11 mouse cellular contexts compared by ENCODE assay signal in genomic region chr7:43452609-43453008, GRCm38 (mm10). TPM values are rescaled to one million over a fixed set of nuclear protein-coding genes. Genes with fewer than 3 reads are reported as not detected.
DNase-seq lines count a peak whose midpoint lies in the region; ATAC-seq and TF ChIP-seq lines count a peak whose summit lies in the region.
"Had no signal": no experiment of that assay in that cellular context is flagged by ENCODE, and none has a peak within 500 bp of the region (broad histone marks: within the 10 kb centered on the region; RNA-seq: fewer than 3 reads in every experiment).

No protein-coding gene starts in this region.

- TF ChIP-seq CTCF in layer of hippocampus, adult 2 months (conservative IDR thresholded peaks at IDR 0.05) = peak; percentile 63
- peak; percentile 45 for TF ChIP-seq CTCF in ES-Bruce4 (IDR thresholded peaks at IDR 0.05; ENCODE audit: low read depth, low read length)
- TF ChIP-seq CTCF in brain, embryonic 14.5 days (IDR thresholded peaks at IDR 0.05; ENCODE audit: borderline replicate concordance, extremely low read depth, insufficient read depth, insufficient read length) = peak; percentile 14; the same call in 1 of the 2 replicates

- H3K4me3 ChIP-seq in layer of hippocampus, adult 2 months = no peak overlapping the region
- no peak overlapping the region for H3K4me3 ChIP-seq in ES-Bruce4 (ENCODE audit: low read depth, low read length)
- H3K4me3 ChIP-seq in forebrain, embryonic 13.5 days = no peak overlapping the region
- H3K4me3 ChIP-seq: hindbrain, embryonic 12.5 days had no signal

- peak; percentile 44 for ATAC-seq in monocyte, adult 5-6 weeks (replicated peaks; ENCODE audit: insufficient number of reproducible peaks, low FRiP score, low TSS enrichment, poor library complexity, severe bottlenecking)
- ATAC-seq in forebrain, embryonic 13.5 days = no peak

- no peak overlapping the region for H3K4me2 ChIP-seq in forebrain, embryonic 13.5 days
- H3K4me2 ChIP-seq: hindbrain, embryonic 12.5 days had no signal

- no peaks in the 10 kb centered on the region for H3K4me1 ChIP-seq in ES-Bruce4 (ENCODE audit: control insufficient read depth, insufficient read depth, low read length)
- H3K4me1 ChIP-seq in forebrain, embryonic 13.5 days = no peaks in the 10 kb centered on the region
- H3K4me1 ChIP-seq: hindbrain, embryonic 12.5 days had no signal

- no peak for DNase-seq in layer of hippocampus, adult 2 months (ENCODE audit: low spot score in 2 of 2)
- DNase-seq in layer of hippocampus, postnatal 36 days = no peak
- DNase-seq in brain, embryonic 14.5 days (ENCODE audit: low read depth) = no peak
- DNase-seq in urinary bladder, postnatal 10 days (ENCODE audit: low spot score) = no peak
- no peak for DNase-seq in frontal cortex, postnatal 25 days (ENCODE audit: low spot score in 2 of 2)

- WGBS in forebrain, embryonic 13.5 days = 33% methylated on average over 4 of the region's 4 CpGs

- H3K9me3 ChIP-seq in ES-Bruce4 (replicated peaks; ENCODE audit: control insufficient read depth, insufficient read depth, low read length, poor library complexity, severe bottlenecking) = peaks cover 9% of the 10 kb centered on the region
- H3K9me3 ChIP-seq in forebrain, embryonic 13.5 days (replicated peaks) = no peaks in the 10 kb centered on the region
- H3K9me3 ChIP-seq: hindbrain, embryonic 12.5 days had no signal

- TF ChIP-seq EP300 in ES-Bruce4 (IDR thresholded peaks at IDR 0.05; ENCODE audit: insufficient read depth, low read depth, low read length) = no peak

- H3K27ac ChIP-seq in layer of hippocampus, adult 2 months = no peak overlapping the region
- H3K27ac ChIP-seq in ES-Bruce4 (ENCODE audit: insufficient read depth, low read length) = no peak overlapping the region
- H3K27ac ChIP-seq in forebrain, embryonic 13.5 days = no peak overlapping the region
- H3K27ac ChIP-seq: hindbrain, embryonic 12.5 days had no signal

- H3K9ac ChIP-seq in ES-Bruce4 (ENCODE audit: low read depth, poor library complexity, severe bottlenecking) = no peak overlapping the region
- H3K9ac ChIP-seq in forebrain, embryonic 13.5 days = no peak overlapping the region
- H3K9ac ChIP-seq: hindbrain, embryonic 12.5 days had no signal

- H3K36me3 ChIP-seq in ES-Bruce4 (ENCODE audit: control insufficient read depth, insufficient read depth, low read length, poor library complexity, severe bottlenecking) = no peaks in the 10 kb centered on the region
- H3K36me3 ChIP-seq in forebrain, embryonic 13.5 days (ENCODE audit: poor library complexity, severe bottlenecking) = peaks cover 47% of the 10 kb centered on the region

- TF ChIP-seq POLR2A in ES-Bruce4 (IDR thresholded peaks at IDR 0.05; ENCODE audit: insufficient read depth, low read length) = no peak
- no peak for TF ChIP-seq POLR2A in brain, embryonic 14.5 days (IDR thresholded peaks at IDR 0.05; ENCODE audit: borderline replicate concordance, extremely low read depth, insufficient read depth, insufficient read length, poor library complexity, severe bottlenecking)

- H3K27me3 ChIP-seq in ES-Bruce4 (ENCODE audit: control insufficient read depth, insufficient read depth, low read length, poor library complexity, severe bottlenecking) = no peaks in the 10 kb centered on the region
- no peaks in the 10 kb centered on the region for H3K27me3 ChIP-seq in forebrain, embryonic 13.5 days
- H3K27me3 ChIP-seq: hindbrain, embryonic 12.5 days had no signal

RNA-seq across cellular contexts. Expression of gene Gm45233, which starts 8.7 kb away (rescaled TPM):
- total RNA-seq in layer of hippocampus, adult 2 months (2021) = under 1 TPM in 1 of 2 experiments, not detected in 1; 0.90 TPM
- total RNA-seq in layer of hippocampus, postnatal 36 days (2021) = under 1 TPM; 0.80 to 0.86 TPM
- not detected in 2 replicates for polyA plus RNA-seq in ES-Bruce4 (2011; ENCODE audit: insufficient read depth, insufficient read length, low read depth, missing spikeins)
- 1.2 and 1.3 TPM in 2 replicates for polyA plus RNA-seq in brain, embryonic 14.5 days (2012; rRNA removed)
- not detected in 3 replicates for total RNA-seq in monocyte, adult 5-6 weeks (2017)
- polyA plus RNA-seq in forebrain, embryonic 13.5 days (2015; fragmentation: Nextera tagmentation; extraction: Ambion mirVana) = 0.26 and 0.47 TPM in 2 replicates

RNA-seq across cellular contexts. Expression of gene Etfb, which starts 8.7 kb away (rescaled TPM):
- 10 to 100 TPM; 72.9 to 76.6 TPM for total RNA-seq in layer of hippocampus, adult 2 months (2021)
- total RNA-seq in layer of hippocampus, postnatal 36 days (2021) = 10 to 100 TPM; 68.4 to 74.4 TPM
- 63.3 and 68.3 TPM in 2 replicates for polyA plus RNA-seq in ES-Bruce4 (2011; ENCODE audit: insufficient read depth, insufficient read length, low read depth, missing spikeins)
- 69.0 and 71.0 TPM in 2 replicates for polyA plus RNA-seq in brain, embryonic 14.5 days (2012; rRNA removed)
- total RNA-seq in monocyte, adult 5-6 weeks (2017) = 178 to 222 TPM (median 221 TPM) in 3 replicates
- polyA plus RNA-seq in forebrain, embryonic 13.5 days (2015; fragmentation: Nextera tagmentation; extraction: Ambion mirVana) = 152 and 167 TPM in 2 replicates

RNA-seq across cellular contexts. Expression of gene Vsig10l, which starts 10.3 kb away (rescaled TPM):
- 1 to 10 TPM; 1.5 to 2.2 TPM for total RNA-seq in layer of hippocampus, adult 2 months (2021)
- 1 to 10 TPM; 2.3 to 3.0 TPM for total RNA-seq in layer of hippocampus, postnatal 36 days (2021)
- 1.9 and 2.8 TPM in 2 replicates for polyA plus RNA-seq in ES-Bruce4 (2011; ENCODE audit: insufficient read depth, insufficient read length, low read depth, missing spikeins)
- 7.0 and 9.5 TPM in 2 replicates for polyA plus RNA-seq in brain, embryonic 14.5 days (2012; rRNA removed)
- total RNA-seq in monocyte, adult 5-6 weeks (2017) = 1.2 to 6.7 TPM (median 2.9 TPM) in 3 replicates
- 4.2 and 4.9 TPM in 2 replicates for polyA plus RNA-seq in forebrain, embryonic 13.5 days (2015; fragmentation: Nextera tagmentation; extraction: Ambion mirVana)

RNA-seq across cellular contexts. Expression of gene Cldnd2, which starts 12.0 kb away (rescaled TPM):
- not detected for total RNA-seq in layer of hippocampus, adult 2 months (2021)
- total RNA-seq in layer of hippocampus, postnatal 36 days (2021) = not detected
- not detected in 2 replicates for polyA plus RNA-seq in ES-Bruce4 (2011; ENCODE audit: insufficient read depth, insufficient read length, low read depth, missing spikeins)
- polyA plus RNA-seq in brain, embryonic 14.5 days (2012; rRNA removed) = not detected in 2 replicates
- total RNA-seq in monocyte, adult 5-6 weeks (2017) = 3.2 TPM in 1 of 3 replicates, not detected in the others
- polyA plus RNA-seq in forebrain, embryonic 13.5 days (2015; fragmentation: Nextera tagmentation; extraction: Ambion mirVana) = not detected in 2 replicates
- polyA plus RNA-seq: cortical plate, adult 2 months; hindbrain, embryonic 12.5 days; stomach, embryonic 14.5 days had no signal

RNA-seq across cellular contexts. Expression of gene Nkg7, which starts 15.7 kb away (rescaled TPM):
- not detected for total RNA-seq in layer of hippocampus, adult 2 months (2021)
- not detected for total RNA-seq in layer of hippocampus, postnatal 36 days (2021)
- not detected in 2 replicates for polyA plus RNA-seq in ES-Bruce4 (2011; ENCODE audit: insufficient read depth, insufficient read length, low read depth, missing spikeins)
- polyA plus RNA-seq in brain, embryonic 14.5 days (2012; rRNA removed) = 0.08 TPM in 1 of 2 replicates, not detected in the other
- total RNA-seq in monocyte, adult 5-6 weeks (2017) = 289 to 1,005 TPM (median 345 TPM) in 3 replicates
- not detected in 2 replicates for polyA plus RNA-seq in forebrain, embryonic 13.5 days (2015; fragmentation: Nextera tagmentation; extraction: Ambion mirVana)
- polyA plus RNA-seq: cortical plate, adult 2 months; hindbrain, embryonic 12.5 days had no signal
